Mouse (Mus musculus) testis, adult 2 months (tissue): ENCODE results near the gene Slc48a1.

Experiments
- CTCF ChIP-seq: fragments of 200-500 bp; IDR thresholded peaks from 2 replicates; pipeline ENCODE4 v1.5.1; 2012; ENCODE audit warnings: low read depth, mild to moderate bottlenecking, inconsistent platforms, low read length, moderate library complexity; ENCODE audit not compliant: control insufficient read depth, insufficient read depth, insufficient replicate concordance
- POLR2A ChIP-seq: fragments of 200-500 bp; IDR thresholded peaks from 2 replicates; pipeline ENCODE4 v1.6.1; 2012; ENCODE audit warnings: low read depth, mild to moderate bottlenecking, inconsistent platforms, low read length, moderate library complexity; ENCODE audit not compliant: control insufficient read depth

GRCm38 (mm10) chr15:97747486-97747885 is 30.8 kb upstream of the Slc48a1 start:
- TF ChIP-seq POLR2A: no peak
- no peak for TF ChIP-seq CTCF
